Mouse (Mus musculus): ENCODE measurements around the gene Rnf113a2. TPM values are rescaled to one million over a fixed set of nuclear protein-coding genes. Genes with fewer than 3 reads are reported as not detected.

The Rnf113a2 gene
- polyA plus RNA-seq (2015; fragmentation: Nextera tagmentation; extraction: Ambion mirVana), result 21.6 and 22.0 TPM in 2 replicates

- peak within 1 kb of the TSS; percentile 75 for H3K27ac ChIP-seq (replicated peaks)
- 3% methylated on average over 50 of the region's 50 CpGs for WGBS
- H3K9ac ChIP-seq (ENCODE audit: low read length), result peak within 1 kb of the TSS; percentile 75
- H3K27me3 ChIP-seq (ENCODE audit: control insufficient read depth, insufficient read depth, low read length), result no peaks in the 10 kb centered on the region
- no peaks in the 10 kb centered on the region for H3K9me3 ChIP-seq (ENCODE audit: control insufficient read depth, low read length)
- peak within 1 kb of the TSS; percentile 59 for H3K4me3 ChIP-seq (ENCODE audit: low read depth, low read length)
- ATAC-seq (ENCODE audit: low FRiP score, low TSS enrichment) (peak; percentile 95), DNase-seq (ENCODE audit: low spot score) (peak; percentile 87)
- H3K4me1 ChIP-seq (replicated peaks; ENCODE audit: control insufficient read depth, insufficient read depth), result no peaks in the 10 kb centered on the region
- no peaks in the 10 kb centered on the region for H3K36me3 ChIP-seq (ENCODE audit: control insufficient read depth, insufficient read depth, low read length)
- no peak for TF ChIP-seq EP300 (optimal IDR thresholded peaks at IDR 0.05)
- no peak for TF ChIP-seq CTCF (IDR thresholded peaks at IDR 0.05; ENCODE audit: low read depth)
- H3K4me2 ChIP-seq (replicated peaks; ENCODE audit: low read depth), result peak within 1 kb of the TSS; percentile 62
These were observed at the start of gene Rnf113a2 for GRCm38 (mm10) chr12:84416834-84417604. Gene Rnf113a2 (plus strand): TSS chr12:84417196.

- DNase-seq (ENCODE audit: low spot score) (no peak), ATAC-seq (ENCODE audit: low FRiP score, low TSS enrichment) (no peak)
- no peak for TF ChIP-seq EP300 (optimal IDR thresholded peaks at IDR 0.05)
- no peak for TF ChIP-seq CTCF (IDR thresholded peaks at IDR 0.05; ENCODE audit: low read depth)
- Histone ChIP-seq H3K27me3 (ENCODE audit: control insufficient read depth, insufficient read depth, low read length) (no peaks in the 10 kb centered on the region), H3K9me3 (ENCODE audit: control insufficient read depth, low read length) (no peaks in the 10 kb centered on the region), H3K4me1 (replicated peaks; ENCODE audit: control insufficient read depth, insufficient read depth) (no peaks in the 10 kb centered on the region), H3K36me3 (ENCODE audit: control insufficient read depth, insufficient read depth, low read length) (peaks cover 20% of the 10 kb centered on the region), H3K27ac (replicated peaks) (no peak overlapping the region), H3K4me2 (replicated peaks; ENCODE audit: low read depth) (no peak overlapping the region), H3K4me3 (ENCODE audit: low read depth, low read length) (no peak overlapping the region), H3K9ac (ENCODE audit: low read length) (no peak overlapping the region)
- WGBS, result 91% methylated on average over 5 of the region's 5 CpGs
These were observed 45.3 kb upstream of the Rnf113a2 start for GRCm38 (mm10) chr12:84371647-84372046.

GRCm38 (mm10) chr12:84373831-84374481 is 43.0 kb upstream of the Rnf113a2 start:
- no peak for ATAC-seq (ENCODE audit: low FRiP score, low TSS enrichment)
- no peaks in the 10 kb centered on the region for H3K4me1 ChIP-seq (replicated peaks; ENCODE audit: control insufficient read depth, insufficient read depth)
- TF ChIP-seq EP300 (optimal IDR thresholded peaks at IDR 0.05), result no peak
- no peak for TF ChIP-seq CTCF (IDR thresholded peaks at IDR 0.05; ENCODE audit: low read depth)
- H3K27me3 ChIP-seq (ENCODE audit: control insufficient read depth, insufficient read depth, low read length), result no peaks in the 10 kb centered on the region
- WGBS, result 74% methylated on average over 6 of the region's 6 CpGs
- H3K4me3 ChIP-seq (ENCODE audit: low read depth, low read length), result no peak overlapping the region
- no peaks in the 10 kb centered on the region for H3K9me3 ChIP-seq (ENCODE audit: control insufficient read depth, low read length)
- DNase-seq (ENCODE audit: low spot score), result no peak
- H3K27ac ChIP-seq (replicated peaks), result no peak overlapping the region
- no peak overlapping the region for H3K9ac ChIP-seq (ENCODE audit: low read length)
- H3K4me2 ChIP-seq (replicated peaks; ENCODE audit: low read depth), result no peak overlapping the region
- peaks cover 19% of the 10 kb centered on the region for H3K36me3 ChIP-seq (ENCODE audit: control insufficient read depth, insufficient read depth, low read length)

DNA sequence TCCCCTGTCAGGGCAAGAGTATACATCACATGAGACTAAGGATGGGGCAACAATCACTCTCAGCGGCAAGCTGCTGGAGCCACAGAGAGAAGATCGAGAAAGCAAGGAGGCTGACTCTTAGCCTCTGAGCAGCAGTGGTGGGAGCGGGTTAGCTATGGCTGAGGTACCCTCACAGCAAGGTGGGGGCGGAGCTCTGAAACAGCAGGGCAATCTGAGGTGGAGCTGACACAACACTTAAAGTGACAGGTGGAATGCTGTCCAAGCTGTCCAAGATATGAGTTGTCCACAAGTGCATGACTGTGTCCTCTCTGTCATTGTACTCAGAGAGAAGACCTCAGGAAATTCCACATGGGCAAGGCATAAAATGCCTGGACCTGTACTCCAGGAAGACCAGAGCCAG is 34.6 kb upstream of the Rnf113a2 start:
- no peaks in the 10 kb centered on the region; the same call in 1 of the 2 replicates for H3K4me1 ChIP-seq (replicated peaks; ENCODE audit: control insufficient read depth, insufficient read depth)
- no peaks in the 10 kb centered on the region for H3K36me3 ChIP-seq (ENCODE audit: control insufficient read depth, insufficient read depth, low read length)
- 91% methylated on average over 4 of the region's 4 CpGs for WGBS
- H3K4me3 ChIP-seq (ENCODE audit: low read depth, low read length), result no peak overlapping the region
- H3K9me3 ChIP-seq (ENCODE audit: control insufficient read depth, low read length), result no peaks in the 10 kb centered on the region
- TF ChIP-seq CTCF (IDR thresholded peaks at IDR 0.05; ENCODE audit: low read depth), result no peak
- no peak for TF ChIP-seq EP300 (optimal IDR thresholded peaks at IDR 0.05)
- no peak overlapping the region for H3K4me2 ChIP-seq (replicated peaks; ENCODE audit: low read depth)
- DNase-seq (ENCODE audit: low spot score) (no peak), ATAC-seq (ENCODE audit: low FRiP score, low TSS enrichment) (no peak)
- H3K9ac ChIP-seq (ENCODE audit: low read length), result no peak overlapping the region
- no peak overlapping the region for H3K27ac ChIP-seq (replicated peaks)
- H3K27me3 ChIP-seq (ENCODE audit: control insufficient read depth, insufficient read depth, low read length), result no peaks in the 10 kb centered on the region

- peak; percentile 79 for DNase-seq (ENCODE audit: low spot score)
- H3K9me3 ChIP-seq (ENCODE audit: control insufficient read depth, low read length), result no peaks in the 10 kb centered on the region
- no peaks in the 10 kb centered on the region; the same call in 1 of the 2 replicates for H3K4me1 ChIP-seq (replicated peaks; ENCODE audit: control insufficient read depth, insufficient read depth)
- H3K4me3 ChIP-seq (ENCODE audit: low read depth, low read length), result no peak overlapping the region
- H3K36me3 ChIP-seq (ENCODE audit: control insufficient read depth, insufficient read depth, low read length), result no peaks in the 10 kb centered on the region
- H3K4me2 ChIP-seq (replicated peaks; ENCODE audit: low read depth), result no peak overlapping the region
- no peaks in the 10 kb centered on the region for H3K27me3 ChIP-seq (ENCODE audit: control insufficient read depth, insufficient read depth, low read length)
- ATAC-seq (ENCODE audit: low FRiP score, low TSS enrichment), result peak; percentile 95
- WGBS, result 54% methylated on average over 5 of the region's 5 CpGs
- TF ChIP-seq CTCF (IDR thresholded peaks at IDR 0.05; ENCODE audit: low read depth) (no peak), EP300 (optimal IDR thresholded peaks at IDR 0.05) (peak; percentile 95)
- H3K27ac ChIP-seq (replicated peaks), result peak overlapping the region; percentile 86
- H3K9ac ChIP-seq (ENCODE audit: low read length), result no peak overlapping the region
These were observed 32.3 kb upstream of the Rnf113a2 start for GRCm38 (mm10) chr12:84384644-84385081.

DNA sequence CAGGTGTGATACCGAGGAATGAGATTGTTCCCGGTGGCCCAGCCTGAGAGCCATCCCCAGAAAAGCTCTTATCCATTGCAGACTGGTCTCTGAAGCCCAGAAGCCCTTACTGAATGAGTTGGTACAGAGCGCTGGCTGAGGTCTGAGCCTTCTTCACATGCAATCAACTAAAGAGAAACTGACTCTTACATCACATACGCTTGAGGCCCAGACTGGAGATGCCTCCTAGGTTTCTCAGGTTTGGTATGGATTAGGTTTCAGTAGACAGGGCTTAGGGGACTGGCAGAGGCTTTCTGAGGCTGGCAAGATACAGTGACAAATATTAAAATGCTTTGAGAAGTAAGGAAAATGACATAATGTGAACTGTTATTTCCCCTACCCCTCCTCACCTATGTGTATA is 31.6 kb upstream of the Rnf113a2 start:
- 83% methylated on average over 4 of the region's 4 CpGs for WGBS
- Histone ChIP-seq H3K4me1 (replicated peaks; ENCODE audit: control insufficient read depth, insufficient read depth) (no peaks in the 10 kb centered on the region; the same call in 1 of the 2 replicates), H3K9ac (ENCODE audit: low read length) (no peak overlapping the region), H3K4me2 (replicated peaks; ENCODE audit: low read depth) (no peak overlapping the region), H3K27me3 (ENCODE audit: control insufficient read depth, insufficient read depth, low read length) (no peaks in the 10 kb centered on the region), H3K27ac (replicated peaks) (peak overlapping the region; percentile 86), H3K4me3 (ENCODE audit: low read depth, low read length) (no peak overlapping the region), H3K9me3 (ENCODE audit: control insufficient read depth, low read length) (no peaks in the 10 kb centered on the region), H3K36me3 (ENCODE audit: control insufficient read depth, insufficient read depth, low read length) (no peaks in the 10 kb centered on the region)
- DNase-seq (ENCODE audit: low spot score), result no peak
- TF ChIP-seq CTCF (IDR thresholded peaks at IDR 0.05; ENCODE audit: low read depth) (no peak), EP300 (optimal IDR thresholded peaks at IDR 0.05) (no peak)
- ATAC-seq (ENCODE audit: low FRiP score, low TSS enrichment), result no peak
